ENCODE assay signal across 24 mouse cellular contexts in the genomic region with DNA sequence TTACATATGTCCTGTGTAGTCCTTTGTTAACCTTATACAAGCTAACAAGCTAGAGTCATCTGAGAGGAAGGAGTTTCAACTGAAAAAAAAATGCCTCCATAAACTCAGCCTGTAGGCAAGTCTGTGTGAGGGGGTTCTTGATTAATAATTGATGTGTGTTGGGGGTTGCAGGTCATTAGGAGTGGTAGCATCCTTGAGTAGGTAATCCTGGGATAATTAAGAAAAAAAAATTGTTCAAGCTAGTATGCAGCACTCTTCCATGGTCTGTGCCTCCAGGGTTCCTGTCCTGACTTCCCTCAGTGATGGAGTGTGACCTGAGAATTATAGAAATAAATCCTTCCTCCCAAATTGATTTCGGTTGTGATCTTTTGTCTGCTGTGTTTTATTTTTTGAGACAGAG. TPM values are rescaled to one million over a fixed set of nuclear protein-coding genes. Genes with fewer than 3 reads are reported as not detected.
"Had no signal": no experiment of that assay in that cellular context is flagged by ENCODE, and none has a peak within 500 bp of the region (broad histone marks: within the 10 kb centered on the region; RNA-seq: fewer than 3 reads in every experiment).

No protein-coding gene starts in this region.

- H3K27ac ChIP-seq: liver, embryonic 13.5 days; liver, embryonic 15.5 days; lung, embryonic 15.5 days; macrophage; neural tube, embryonic 13.5 days; neural tube, embryonic 15.5 days; stomach, embryonic 15.5 days; stomach, postnatal 0 days had no signal

- H3K9me3 ChIP-seq: liver, embryonic 13.5 days; liver, embryonic 15.5 days; lung, embryonic 15.5 days; neural tube, embryonic 13.5 days; neural tube, embryonic 15.5 days; stomach, embryonic 15.5 days had no signal

- H3K4me1 ChIP-seq: liver, embryonic 13.5 days; liver, embryonic 15.5 days; lung, embryonic 15.5 days; megakaryocyte, embryonic 14.5 days; stomach, embryonic 15.5 days had no signal

- H3K27me3 ChIP-seq: liver, embryonic 13.5 days; liver, embryonic 15.5 days; lung, embryonic 15.5 days; megakaryocyte, embryonic 14.5 days; neural tube, embryonic 13.5 days; neural tube, embryonic 15.5 days; stomach, embryonic 15.5 days had no signal

- H3K4me2 ChIP-seq: liver, embryonic 11.5 days; liver, embryonic 13.5 days; liver, embryonic 15.5 days; lung, embryonic 15.5 days; neural tube, embryonic 13.5 days; neural tube, embryonic 15.5 days; stomach, embryonic 15.5 days had no signal

- H3K9ac ChIP-seq: liver, embryonic 13.5 days; liver, embryonic 15.5 days; liver, postnatal 0 days; lung, embryonic 15.5 days; neural tube, embryonic 13.5 days; neural tube, embryonic 15.5 days; stomach, embryonic 15.5 days had no signal

- DNase-seq: liver, embryonic 13.5 days; liver, postnatal 0 days; lung, adult 2 months; lung, postnatal 14 days; lung, postnatal 36 days; right cerebral cortex, postnatal 14 days; thymus, adult 2 months; thymus, postnatal 25 days; thymus, postnatal 4 days had no signal

- H3K36me3 ChIP-seq: liver, embryonic 13.5 days; liver, embryonic 15.5 days; lung, embryonic 15.5 days; neural tube, embryonic 13.5 days; neural tube, embryonic 15.5 days; stomach, embryonic 15.5 days had no signal

- ATAC-seq: liver, postnatal 0 days; lung, postnatal 0 days had no signal

- H3K4me3 ChIP-seq: liver, embryonic 13.5 days; liver, embryonic 15.5 days; lung, embryonic 15.5 days; megakaryocyte, embryonic 14.5 days; myocyte; neural tube, embryonic 13.5 days; neural tube, embryonic 15.5 days; stomach, embryonic 15.5 days had no signal

RNA-seq across cellular contexts. Expression of a gene that starts 52.0 kb away (rescaled TPM):
- total RNA-seq: megakaryocyte progenitor cell, adult 5-6 weeks had no signal
- polyA plus RNA-seq: liver, embryonic 13.5 days; liver, embryonic 15.5 days; liver, postnatal 0 days; lung, embryonic 15.5 days; macrophage; myocyte; neural tube, embryonic 11.5 days; spleen, adult 2 months; stomach, embryonic 15.5 days; thymus, adult 2 months; urinary bladder, adult 2 months had no signal
